Mouse (Mus musculus): ENCODE measurements around the gene Cort. TPM values are rescaled to one million over a fixed set of nuclear protein-coding genes. Genes with fewer than 3 reads are reported as not detected.

The Cort gene
- polyA plus RNA-seq, 2 experiments, result not detected

- Histone ChIP-seq H3K36me3 (replicated peaks; ENCODE audit: control insufficient read depth, insufficient read depth, low read depth) (peaks cover 6% of the 10 kb centered on the region), H3K27me3 (ENCODE audit: control insufficient read depth, insufficient read depth, low read length) (no peaks in the 10 kb centered on the region), H3K4me3 (ENCODE audit: insufficient read depth in 1 of 2, low read depth in 2 of 2, low read length in 2 of 2) (no peak overlapping the region), H3K27ac (no peak overlapping the region), H3K9ac (replicated peaks) (no peak overlapping the region), H3K9me3 (ENCODE audit: control insufficient read depth, low read length) (no peaks in the 10 kb centered on the region), H3K4me1 (replicated peaks; ENCODE audit: control insufficient read depth in 2 of 2, insufficient read depth in 2 of 2, low read length in 1 of 2) (peaks cover 4 to 12% of the 10 kb centered on the region in 2 experiments; a peak in 3 of 4 replicates), H3K4me2 (ENCODE audit: low read depth) (no peak overlapping the region)
- no peak for ATAC-seq (ENCODE audit: insufficient read depth)
- DNase-seq (ENCODE audit: low read depth in 3 of 3, low spot score in 3 of 3), result no peak
- 57% methylated on average over 5 of the region's 5 CpGs for WGBS (ENCODE audit: insufficient replicate concordance)
- TF ChIP-seq EP300 (IDR thresholded peaks at IDR 0.05; ENCODE audit: low read depth) (no peak), CTCF (IDR thresholded peaks at IDR 0.05; ENCODE audit: low read depth) (peak; percentile 31)
These were observed 37.6 kb upstream of the Cort start for GRCm38 (mm10) chr4:149164150-149164549.

- Histone ChIP-seq H3K4me2 (ENCODE audit: low read depth) (no peak overlapping the region), H3K4me3 (ENCODE audit: insufficient read depth in 1 of 2, low read depth in 2 of 2, low read length in 2 of 2) (no peak overlapping the region), H3K27ac (no peak overlapping the region), H3K4me1 (replicated peaks; ENCODE audit: control insufficient read depth in 2 of 2, insufficient read depth in 2 of 2, low read length in 1 of 2) (peaks cover 4 to 10% of the 10 kb centered on the region in 2 experiments; a peak in 3 of 4 replicates), H3K27me3 (ENCODE audit: control insufficient read depth, insufficient read depth, low read length) (no peaks in the 10 kb centered on the region), H3K9ac (replicated peaks) (no peak overlapping the region), H3K9me3 (ENCODE audit: control insufficient read depth, low read length) (no peaks in the 10 kb centered on the region), H3K36me3 (replicated peaks; ENCODE audit: control insufficient read depth, insufficient read depth, low read depth) (peaks cover 6% of the 10 kb centered on the region)
- 68% methylated on average over 1 of the region's 1 CpGs for WGBS (ENCODE audit: insufficient replicate concordance)
- ATAC-seq (ENCODE audit: insufficient read depth), result no peak
- no peak for TF ChIP-seq EP300 (IDR thresholded peaks at IDR 0.05; ENCODE audit: low read depth)
- no peak for TF ChIP-seq CTCF (IDR thresholded peaks at IDR 0.05; ENCODE audit: low read depth)
- no peak for DNase-seq (ENCODE audit: low read depth in 3 of 3, low spot score in 3 of 3)
These were observed 36.6 kb upstream of the Cort start for GRCm38 (mm10) chr4:149163196-149163595.

- TF ChIP-seq EP300 (IDR thresholded peaks at IDR 0.05; ENCODE audit: low read depth), result no peak
- no peak for TF ChIP-seq CTCF (IDR thresholded peaks at IDR 0.05; ENCODE audit: low read depth)
- no peak overlapping the region for H3K4me3 ChIP-seq (ENCODE audit: insufficient read depth in 1 of 2, low read depth in 2 of 2, low read length in 2 of 2)
- no peaks in the 10 kb centered on the region for H3K9me3 ChIP-seq (ENCODE audit: control insufficient read depth, low read length)
- no peaks in the 10 kb centered on the region for H3K27me3 ChIP-seq (ENCODE audit: control insufficient read depth, insufficient read depth, low read length)
- H3K36me3 ChIP-seq (replicated peaks; ENCODE audit: control insufficient read depth, insufficient read depth, low read depth), result peaks cover 16% of the 10 kb centered on the region
- ATAC-seq (ENCODE audit: insufficient read depth), result no peak
- no peak overlapping the region for H3K27ac ChIP-seq
- no peak for DNase-seq (ENCODE audit: low read depth in 3 of 3, low spot score in 3 of 3)
- peaks cover 0 to 4% of the 10 kb centered on the region in 2 experiments; a peak in 2 of 4 replicates for H3K4me1 ChIP-seq (replicated peaks; ENCODE audit: control insufficient read depth in 2 of 2, insufficient read depth in 2 of 2, low read length in 1 of 2)
- WGBS (ENCODE audit: insufficient replicate concordance), result 78% methylated on average over 6 of the region's 6 CpGs
- no peak overlapping the region for H3K4me2 ChIP-seq (ENCODE audit: low read depth)
- H3K9ac ChIP-seq (replicated peaks), result no peak overlapping the region
These were observed 34.6 kb upstream of the Cort start for GRCm38 (mm10) chr4:149161166-149161565.

GRCm38 (mm10) chr4:149159891-149160290 lies 33.3 kb upstream of the Cort start:
- H3K27me3 ChIP-seq (ENCODE audit: control insufficient read depth, insufficient read depth, low read length), result no peaks in the 10 kb centered on the region
- no peak overlapping the region for H3K9ac ChIP-seq (replicated peaks)
- H3K9me3 ChIP-seq (ENCODE audit: control insufficient read depth, low read length), result no peaks in the 10 kb centered on the region
- WGBS (ENCODE audit: insufficient replicate concordance), result 80% methylated on average over 13 of the region's 13 CpGs
- peaks cover 27% of the 10 kb centered on the region for H3K36me3 ChIP-seq (replicated peaks; ENCODE audit: control insufficient read depth, insufficient read depth, low read depth)
- H3K4me1 ChIP-seq (replicated peaks; ENCODE audit: control insufficient read depth in 2 of 2, insufficient read depth in 2 of 2, low read length in 1 of 2), result no peaks in the 10 kb centered on the region
- H3K4me2 ChIP-seq (ENCODE audit: low read depth), result no peak overlapping the region
- TF ChIP-seq EP300 (IDR thresholded peaks at IDR 0.05; ENCODE audit: low read depth), result no peak
- TF ChIP-seq CTCF (IDR thresholded peaks at IDR 0.05; ENCODE audit: low read depth), result no peak
- no peak overlapping the region for H3K4me3 ChIP-seq (ENCODE audit: insufficient read depth in 1 of 2, low read depth in 2 of 2, low read length in 2 of 2)
- no peak overlapping the region for H3K27ac ChIP-seq
- ATAC-seq (ENCODE audit: insufficient read depth), result no peak
- DNase-seq (ENCODE audit: low read depth in 3 of 3, low spot score in 3 of 3), result no peak

GRCm38 (mm10) chr4:149159203-149159602 lies 32.6 kb upstream of the Cort start:
- TF ChIP-seq EP300 (IDR thresholded peaks at IDR 0.05; ENCODE audit: low read depth) (no peak), CTCF (IDR thresholded peaks at IDR 0.05; ENCODE audit: low read depth) (no peak)
- Histone ChIP-seq H3K9me3 (ENCODE audit: control insufficient read depth, low read length) (no peaks in the 10 kb centered on the region), H3K27ac (no peak overlapping the region), H3K4me1 (replicated peaks; ENCODE audit: control insufficient read depth in 2 of 2, insufficient read depth in 2 of 2, low read length in 1 of 2) (no peaks in the 10 kb centered on the region), H3K4me2 (ENCODE audit: low read depth) (no peak overlapping the region), H3K9ac (replicated peaks) (no peak overlapping the region), H3K27me3 (ENCODE audit: control insufficient read depth, insufficient read depth, low read length) (no peaks in the 10 kb centered on the region), H3K4me3 (ENCODE audit: insufficient read depth in 1 of 2, low read depth in 2 of 2, low read length in 2 of 2) (no peak overlapping the region), H3K36me3 (replicated peaks; ENCODE audit: control insufficient read depth, insufficient read depth, low read depth) (peaks cover 30% of the 10 kb centered on the region)
- DNase-seq (ENCODE audit: low read depth in 3 of 3, low spot score in 3 of 3) (no peak), ATAC-seq (ENCODE audit: insufficient read depth) (no peak)
- 78% methylated on average over 2 of the region's 2 CpGs for WGBS (ENCODE audit: insufficient replicate concordance)

All from liver, embryonic 14.5 days (tissue).